Mouse (Mus musculus): ENCODE data around the gene Dnase1l2. TPM values are rescaled to one million over a fixed set of nuclear protein-coding genes. Genes with fewer than 3 reads are reported as not detected.
"Not testable (repeated sequence)": the region's sequence is repeated elsewhere in the genome, so short reads cannot be mapped to it uniquely, and the experiment has no call there.

Dnase1l2 gene
- polyA plus RNA-seq, 1 experiment from 2014 or later = 1.2 TPM

DNA sequence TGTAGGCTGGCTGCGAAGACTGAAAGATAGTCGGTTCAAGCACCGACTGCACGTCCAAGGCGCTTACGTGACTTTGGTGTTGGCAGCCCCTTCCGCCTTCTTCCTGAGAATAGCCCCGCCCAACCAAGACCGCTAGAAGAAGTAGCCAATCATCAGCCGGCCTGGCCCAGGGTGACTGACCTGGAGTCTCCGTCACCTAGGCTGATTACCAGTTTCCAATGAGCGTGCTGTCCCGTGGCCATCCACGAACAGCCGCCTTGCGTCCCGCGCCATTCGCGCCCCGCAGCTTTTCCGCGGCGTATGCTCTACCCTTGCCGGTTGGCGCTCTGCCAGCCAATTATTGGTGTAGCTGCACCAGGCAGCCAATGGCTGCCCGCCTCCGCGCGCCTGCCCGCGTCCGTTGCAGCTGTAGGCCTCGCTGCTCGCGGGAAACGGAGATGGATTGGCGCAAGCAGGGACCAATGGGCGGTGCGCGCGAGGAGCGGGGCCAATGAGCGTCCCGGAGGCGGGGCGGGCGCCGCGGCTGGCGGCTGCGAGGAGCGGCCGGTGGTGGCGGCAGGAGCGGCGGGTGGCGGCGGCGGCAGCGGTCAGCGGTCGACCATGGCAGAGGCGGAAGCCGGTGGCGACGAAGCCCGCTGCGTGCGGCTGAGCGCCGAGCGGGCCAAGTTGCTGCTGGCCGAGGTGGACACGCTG lies 27.2 kb upstream of the Dnase1l2 start, which contains the start of the genes E4f1 and Pgp:
TSS of gene E4f1 (minus strand) at position 404 of the 693 bp plus-strand sequence.
TSS of gene Pgp (plus strand) at position 483 of the 693 bp plus-strand sequence.
- H3K36me3 ChIP-seq = peaks cover 6% of the 10 kb centered on the region
- WGBS = under 1% methylated on average over 67 of the region's 75 CpGs
- H3K9me3 ChIP-seq (replicated peaks) = no peaks in the 10 kb centered on the region
- H3K4me2 ChIP-seq = peak within 1 kb of the TSS; percentile 93
- peak; percentile 97 for ATAC-seq (replicated peaks; ENCODE audit: insufficient number of reproducible peaks, insufficient read depth, low FRiP score, low read depth)
- H3K4me3 ChIP-seq = peak within 1 kb of the TSS; percentile 81
- H3K9ac ChIP-seq = peak within 1 kb of the TSS; percentile 92
- H3K27ac ChIP-seq = peak within 1 kb of the TSS; percentile 84
- peaks cover 31% of the 10 kb centered on the region for H3K4me1 ChIP-seq (replicated peaks)
- no peaks in the 10 kb centered on the region for H3K27me3 ChIP-seq

DNA sequence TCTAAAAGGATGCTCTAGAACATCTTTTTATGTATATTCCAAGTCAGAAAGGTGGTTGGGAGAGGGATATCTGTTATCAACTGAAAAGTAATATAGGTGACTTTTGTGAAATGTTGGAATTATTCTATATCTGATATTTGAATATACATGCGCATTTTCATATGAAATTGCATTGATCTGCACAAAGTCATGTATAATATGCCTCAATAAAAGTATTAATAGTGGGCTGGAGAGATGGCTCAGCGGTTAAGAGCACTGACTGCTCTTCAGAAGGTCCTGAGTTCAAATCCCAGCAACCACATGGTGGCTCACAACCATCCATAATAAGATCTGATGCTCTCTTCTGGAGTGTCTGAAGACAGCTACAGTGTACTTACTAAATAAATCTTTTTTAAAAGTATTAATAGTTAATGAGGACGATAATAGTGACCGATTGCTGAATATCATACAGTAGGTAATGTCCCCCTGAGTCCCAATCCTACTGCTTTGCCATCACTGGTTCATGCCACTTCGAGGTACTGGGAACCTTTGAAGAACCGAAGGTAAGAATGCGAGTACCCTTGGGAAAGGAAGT lies 26.5 kb upstream of the Dnase1l2 start:
- Histone ChIP-seq H3K27me3 (no peaks in the 10 kb centered on the region), H3K4me1 (replicated peaks) (peaks cover 31% of the 10 kb centered on the region), H3K4me2 (peak overlapping the region; percentile 93), H3K9ac (peak overlapping the region; percentile 92), H3K4me3 (peak overlapping the region; percentile 81), H3K9me3 (replicated peaks) (no peaks in the 10 kb centered on the region), H3K36me3 (no peaks in the 10 kb centered on the region), H3K27ac (peak overlapping the region; percentile 84)
- no peak for ATAC-seq (replicated peaks; ENCODE audit: insufficient number of reproducible peaks, insufficient read depth, low FRiP score, low read depth)
- WGBS = 14% methylated on average over 7 of the region's 7 CpGs

- no peaks in the 10 kb centered on the region for H3K9me3 ChIP-seq (replicated peaks)
- no peak for ATAC-seq (replicated peaks; ENCODE audit: insufficient number of reproducible peaks, insufficient read depth, low FRiP score, low read depth)
- H3K9ac ChIP-seq = no peak overlapping the region
- H3K27me3 ChIP-seq = no peaks in the 10 kb centered on the region
- WGBS = 94% methylated on average over 5 of the region's 5 CpGs
- H3K4me2 ChIP-seq = no peak overlapping the region
- H3K36me3 ChIP-seq = no peaks in the 10 kb centered on the region
- H3K4me1 ChIP-seq (replicated peaks) = peaks cover 26% of the 10 kb centered on the region
- H3K4me3 ChIP-seq = no peak overlapping the region
- H3K27ac ChIP-seq = no peak overlapping the region
These were observed 25.8 kb upstream of the Dnase1l2 start for GRCm38 (mm10) chr17:24468636-24469246.

DNA sequence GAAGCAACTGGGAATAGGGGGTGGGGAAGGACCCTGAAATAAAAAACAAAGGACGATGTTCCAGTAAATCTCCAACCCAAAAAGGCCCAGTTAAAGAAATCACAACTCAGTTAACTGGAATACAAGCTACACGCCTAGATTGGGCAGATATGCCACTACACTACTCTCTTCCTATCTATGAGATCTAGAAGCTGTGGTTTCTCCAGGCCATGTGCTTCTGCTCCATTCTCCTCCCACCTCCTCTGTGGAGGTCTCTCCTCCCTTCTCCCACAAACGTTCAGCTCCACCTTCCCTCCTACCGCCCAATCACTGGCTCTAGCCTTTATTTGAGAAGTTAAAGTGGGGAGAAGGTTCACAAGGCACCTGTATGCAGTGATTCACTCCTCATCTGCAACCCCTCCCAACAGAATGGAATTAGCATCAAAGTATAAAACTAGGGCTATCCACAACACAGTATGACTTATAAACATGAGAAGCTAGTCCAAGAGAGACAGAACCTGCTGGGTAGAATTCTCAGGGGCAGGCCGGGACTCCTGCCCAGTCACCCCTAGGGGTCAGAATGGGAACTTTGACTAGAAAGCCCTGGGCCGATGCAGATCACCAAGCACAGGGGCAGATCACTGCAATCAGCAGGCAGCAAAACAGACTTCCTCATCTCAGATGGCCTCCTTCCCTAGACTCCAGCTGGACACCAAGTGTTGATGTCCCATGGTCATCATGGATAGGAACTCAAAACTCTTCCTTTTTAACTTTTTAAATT lies 20.6 kb upstream of the Dnase1l2 start:
- Histone ChIP-seq H3K4me1 (replicated peaks) (peaks cover 12% of the 10 kb centered on the region), H3K36me3 (no peaks in the 10 kb centered on the region), H3K27ac (peak overlapping the region; percentile 18; the same call in 1 of the 2 replicates), H3K4me3 (no peak overlapping the region), H3K9me3 (replicated peaks) (no peaks in the 10 kb centered on the region), H3K9ac (no peak overlapping the region), H3K4me2 (no peak overlapping the region), H3K27me3 (no peaks in the 10 kb centered on the region)
- ATAC-seq (replicated peaks; ENCODE audit: insufficient number of reproducible peaks, insufficient read depth, low FRiP score, low read depth) = no peak; the same call in 1 of the 2 replicates
- WGBS = 42% methylated on average over 6 of the region's 6 CpGs

DNA sequence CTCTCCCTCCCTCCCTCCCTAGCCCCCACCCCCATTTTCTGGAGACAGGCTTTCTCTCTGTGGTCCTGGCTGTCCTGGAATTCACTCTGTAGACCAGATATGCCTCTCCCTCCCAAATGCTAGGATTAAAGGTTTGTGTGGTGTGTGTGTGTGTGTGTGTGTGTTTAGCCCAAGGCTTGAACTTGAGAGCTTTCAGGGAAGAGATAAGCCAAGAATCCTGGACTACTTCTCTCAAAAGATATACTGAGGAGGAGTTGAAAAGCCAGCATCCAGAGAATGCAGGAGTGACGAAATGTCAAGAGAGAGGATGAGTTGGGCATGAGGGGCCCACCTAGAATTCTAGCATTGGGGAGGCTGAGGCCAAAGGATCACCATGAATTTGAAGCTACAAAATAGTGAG lies 20.0 kb upstream of the Dnase1l2 start:
- Histone ChIP-seq H3K27ac (peak overlapping the region; percentile 18; the same call in 1 of the 2 replicates), H3K4me2 (no peak overlapping the region), H3K36me3 (no peaks in the 10 kb centered on the region), H3K4me1 (replicated peaks) (peaks cover 12% of the 10 kb centered on the region), H3K9me3 (replicated peaks) (no peaks in the 10 kb centered on the region), H3K4me3 (no peak overlapping the region), H3K9ac (no peak overlapping the region), H3K27me3 (no peaks in the 10 kb centered on the region)
- peak; percentile 35; the same call in 1 of the 2 replicates for ATAC-seq (replicated peaks; ENCODE audit: insufficient number of reproducible peaks, insufficient read depth, low FRiP score, low read depth)
- 50% methylated on average over 1 of the region's 1 CpGs for WGBS

GRCm38 (mm10) chr17:24461580-24461979 lies 18.7 kb upstream of the Dnase1l2 start:
- no peak for ATAC-seq (replicated peaks; ENCODE audit: insufficient number of reproducible peaks, insufficient read depth, low FRiP score, low read depth)
- Histone ChIP-seq H3K27me3 (no peaks in the 10 kb centered on the region), H3K9me3 (replicated peaks) (no peaks in the 10 kb centered on the region), H3K9ac (no peak overlapping the region), H3K4me3 (no peak overlapping the region), H3K4me2 (no peak overlapping the region), H3K4me1 (replicated peaks) (peaks cover 12% of the 10 kb centered on the region), H3K36me3 (no peaks in the 10 kb centered on the region), H3K27ac (no peak overlapping the region)
- WGBS = 79% methylated on average over 2 of the region's 2 CpGs

DNA sequence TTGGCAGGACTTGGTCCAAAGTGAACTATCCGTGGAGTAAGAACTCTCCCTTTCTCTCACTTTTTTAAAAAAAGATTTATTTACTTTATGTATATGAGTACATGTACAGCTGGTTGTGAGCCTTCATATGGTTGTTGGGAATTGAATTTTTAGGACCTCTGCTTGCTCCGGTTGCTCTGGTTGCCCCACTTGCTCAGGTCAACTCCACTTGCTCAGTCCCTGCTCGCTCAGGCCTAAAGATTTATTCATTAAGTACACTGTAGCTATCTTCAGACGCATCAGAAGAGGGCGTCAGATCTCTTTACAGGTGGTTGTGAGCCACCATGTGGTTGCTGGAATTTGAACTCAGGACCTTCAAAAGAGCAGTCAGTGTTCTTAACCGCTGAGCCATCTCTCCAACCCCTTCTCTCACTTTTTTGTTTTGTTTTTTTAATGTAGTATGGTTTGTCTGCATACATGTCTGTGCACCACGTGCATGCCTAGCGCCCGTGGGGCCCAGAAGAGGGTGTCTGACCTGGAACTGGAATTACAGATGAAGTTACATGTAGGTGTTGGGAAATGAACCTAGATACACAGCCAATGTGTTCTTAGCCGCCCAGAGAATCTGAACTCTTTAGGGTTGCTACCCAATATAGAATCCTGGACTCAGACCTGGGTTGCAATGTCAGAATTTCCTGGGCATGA lies 12.8 kb upstream of the Dnase1l2 start:
- not testable (repeated sequence) for H3K9ac ChIP-seq; H3K36me3 ChIP-seq; ATAC-seq (replicated peaks; ENCODE audit: insufficient number of reproducible peaks, insufficient read depth, low FRiP score, low read depth); H3K9me3 ChIP-seq (replicated peaks); H3K27me3 ChIP-seq
- H3K4me2 ChIP-seq = peak overlapping the region; percentile 67
- peak overlapping the region; percentile 58 for H3K27ac ChIP-seq
- peaks cover 19% of the 10 kb centered on the region for H3K4me1 ChIP-seq (replicated peaks)
- WGBS = 54% methylated on average over 10 of the region's 10 CpGs
- peak overlapping the region; percentile 64 for H3K4me3 ChIP-seq

GRCm38 (mm10) chr17:24454756-24455522 lies 12.0 kb upstream of the Dnase1l2 start:
- H3K9ac ChIP-seq = peak overlapping the region; percentile 78
- peaks cover 19% of the 10 kb centered on the region for H3K4me1 ChIP-seq (replicated peaks)
- peak; percentile 94 for ATAC-seq (replicated peaks; ENCODE audit: insufficient number of reproducible peaks, insufficient read depth, low FRiP score, low read depth)
- no peaks in the 10 kb centered on the region for H3K27me3 ChIP-seq
- under 1% methylated on average over 67 of the region's 67 CpGs for WGBS
- H3K36me3 ChIP-seq = peaks cover 14% of the 10 kb centered on the region
- H3K4me2 ChIP-seq = peak overlapping the region; percentile 67
- H3K4me3 ChIP-seq = peak overlapping the region; percentile 64
- H3K9me3 ChIP-seq (replicated peaks) = no peaks in the 10 kb centered on the region
- H3K27ac ChIP-seq = peak overlapping the region; percentile 93

GRCm38 (mm10) chr17:24454218-24454755 lies 11.4 kb upstream of the Dnase1l2 start:
- H3K27ac ChIP-seq = peak overlapping the region; percentile 93
- 4% methylated on average over 14 of the region's 14 CpGs for WGBS
- no peaks in the 10 kb centered on the region for H3K27me3 ChIP-seq
- peak overlapping the region; percentile 78 for H3K9ac ChIP-seq
- no peak for ATAC-seq (replicated peaks; ENCODE audit: insufficient number of reproducible peaks, insufficient read depth, low FRiP score, low read depth)
- peaks cover 20% of the 10 kb centered on the region for H3K36me3 ChIP-seq
- peak overlapping the region; percentile 64 for H3K4me3 ChIP-seq
- peak overlapping the region; percentile 67 for H3K4me2 ChIP-seq
- H3K4me1 ChIP-seq (replicated peaks) = peaks cover 19% of the 10 kb centered on the region
- no peaks in the 10 kb centered on the region for H3K9me3 ChIP-seq (replicated peaks)

GRCm38 (mm10) chr17:24453372-24453771 lies 10.5 kb upstream of the Dnase1l2 start:
- 69% methylated on average over 2 of the region's 2 CpGs for WGBS
- Histone ChIP-seq H3K9me3 (replicated peaks) (no peaks in the 10 kb centered on the region), H3K4me1 (replicated peaks) (peaks cover 19% of the 10 kb centered on the region), H3K4me3 (no peak overlapping the region), H3K27ac (no peak overlapping the region), H3K4me2 (peak overlapping the region; percentile 67; the same call in 1 of the 2 replicates), H3K9ac (no peak overlapping the region), H3K36me3 (peaks cover 29% of the 10 kb centered on the region), H3K27me3 (no peaks in the 10 kb centered on the region)
- ATAC-seq (replicated peaks; ENCODE audit: insufficient number of reproducible peaks, insufficient read depth, low FRiP score, low read depth) = no peak

Measured in heart, embryonic 15.5 days (tissue).